Mouse (Mus musculus) intestine, postnatal 0 days (tissue): ENCODE measurements at regions not wholly inside any gene's neighbourhood (a gene's known extent, or its start where the extent isn't known, plus 50 kb on each side); places are given as distances from the start of the nearest gene placed in this dataset.

ENCODE experiments used
- ATAC-seq: fragments of 200-750 bp; cut with Nextera tagmentation; 2 replicates; pipeline ENCODE4 v1.8.0; 2017; ENCODE audit warnings: mild to moderate bottlenecking, moderate TSS enrichment, moderate library complexity
- H3K27ac ChIP-seq: fragments of 300-500 bp; sonication (generic); 2 replicates; pipeline ENCODE4 v1.5.1; 2014; ENCODE audit warnings: mild to moderate bottlenecking, low read depth, low read length, moderate library complexity
- H3K27me3 ChIP-seq: fragments of 300-500 bp; sonication (generic); replicated peaks from 2 replicates; pipeline ENCODE4 v1.6.1; 2014; ENCODE audit warnings: low read length, mixed read lengths; ENCODE audit not compliant: control insufficient read depth, insufficient read depth
- H3K36me3 ChIP-seq: fragments of 300-500 bp; sonication (generic); 2 replicates; pipeline ENCODE4 v1.6.1; 2014; ENCODE audit warnings: mild to moderate bottlenecking, moderate library complexity; ENCODE audit not compliant: control insufficient read depth, insufficient read depth
- H3K4me1 ChIP-seq: fragments of 300-500 bp; sonication (generic); replicated peaks from 2 replicates; pipeline ENCODE4 v1.6.1; 2014; ENCODE audit warnings: antibody characterized with exemption, low read length, mixed read lengths; ENCODE audit not compliant: control insufficient read depth, insufficient read depth
- H3K4me2 ChIP-seq: fragments of 300-500 bp; sonication (generic); replicated peaks from 2 replicates; pipeline ENCODE4 v1.6.1; 2014; ENCODE audit warnings: low read depth, mild to moderate bottlenecking, moderate library complexity
- H3K4me3 ChIP-seq: fragments of 300-500 bp; sonication (generic); 2 replicates; pipeline ENCODE4 v1.5.1; 2014; ENCODE audit warnings: low read depth, low read length
- H3K9ac ChIP-seq: fragments of 300-500 bp; sonication (generic); 2 replicates; pipeline ENCODE4 v1.6.1; 2014; ENCODE audit warnings: mild to moderate bottlenecking, low read depth, low read length
- H3K9me3 ChIP-seq: fragments of 300-500 bp; sonication (generic); 2 replicates; pipeline ENCODE4 v1.6.1; 2016; ENCODE audit warnings: mixed run types; ENCODE audit not compliant: control insufficient read depth
- CTCF ChIP-seq: sonication (generic); IDR thresholded peaks from 2 replicates; pipeline ENCODE4 v1.5.1; 2016; ENCODE audit warnings: low read depth, mild to moderate bottlenecking, control low read depth, antibody characterized with exemption, moderate library complexity
- WGBS: fragments of 180-500 bp; shearing (Covaris S2); extraction: QIAGEN DNeasy Blood & Tissue Kit; methylation state at CpG from one replicate; pipeline ENCODE4 v1.1.7; 2014; 5-methylcytosine and 5-hydroxymethylcytosine counted together

DNA sequence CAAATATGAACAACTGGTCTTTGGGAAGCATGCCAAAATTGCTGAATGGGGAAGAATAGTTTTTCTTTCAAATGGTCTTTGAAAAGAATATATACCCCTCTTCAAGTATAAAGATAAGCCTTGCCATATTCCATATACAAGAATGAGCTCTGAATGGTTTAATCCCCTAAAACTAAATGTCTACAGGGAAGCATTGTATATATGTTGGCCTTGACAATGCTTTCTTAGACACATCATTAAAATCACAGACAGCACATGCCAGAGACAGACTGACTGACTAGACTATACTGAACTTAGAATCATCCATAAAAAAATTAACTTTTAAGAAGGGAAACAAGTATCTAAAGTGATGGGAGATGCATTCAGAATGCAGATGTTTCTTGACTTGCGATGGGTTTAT, 1843.8 kb upstream of the 5930422O12Rik start:
- no peak overlapping the region for H3K4me2 ChIP-seq
- WGBS, result 90% methylated on average over 1 of the region's 1 CpGs
- TF ChIP-seq CTCF, result no peak
- H3K36me3 ChIP-seq, result no peaks in the 10 kb centered on the region
- no peak overlapping the region for H3K27ac ChIP-seq
- ATAC-seq, result no peak
- H3K4me1 ChIP-seq, result no peaks in the 10 kb centered on the region
- H3K27me3 ChIP-seq, result no peaks in the 10 kb centered on the region
- H3K4me3 ChIP-seq, result no peak overlapping the region
- H3K9ac ChIP-seq, result no peak overlapping the region
- no peaks in the 10 kb centered on the region for H3K9me3 ChIP-seq

DNA sequence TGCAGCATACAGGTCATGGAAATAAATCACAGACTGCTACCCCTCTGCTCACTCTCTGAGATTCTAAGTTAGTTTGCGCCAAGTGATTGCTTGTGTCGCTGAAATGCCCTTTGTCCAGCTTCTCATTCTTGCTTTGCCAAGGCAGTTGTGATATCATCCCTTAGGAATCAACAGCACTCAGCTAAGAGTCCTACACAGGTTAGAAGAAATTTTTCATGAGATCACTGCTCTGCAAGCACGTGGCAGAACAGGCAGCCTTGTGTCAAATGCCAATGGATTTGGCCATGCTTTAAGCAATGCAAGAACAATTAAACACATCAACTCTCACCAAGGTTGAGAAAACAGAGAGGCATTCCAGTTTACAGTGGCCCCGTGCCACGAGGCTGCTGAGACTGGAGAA, 1829.0 kb upstream of the 5930422O12Rik start:
- no peaks in the 10 kb centered on the region for H3K9me3 ChIP-seq
- no peaks in the 10 kb centered on the region for H3K27me3 ChIP-seq
- H3K4me3 ChIP-seq, result no peak overlapping the region
- ATAC-seq, result no peak
- no peaks in the 10 kb centered on the region for H3K4me1 ChIP-seq
- TF ChIP-seq CTCF, result no peak
- WGBS, result 76% methylated on average over 5 of the region's 5 CpGs
- no peak overlapping the region for H3K9ac ChIP-seq
- H3K4me2 ChIP-seq, result no peak overlapping the region
- no peak overlapping the region for H3K27ac ChIP-seq
- no peaks in the 10 kb centered on the region for H3K36me3 ChIP-seq

DNA sequence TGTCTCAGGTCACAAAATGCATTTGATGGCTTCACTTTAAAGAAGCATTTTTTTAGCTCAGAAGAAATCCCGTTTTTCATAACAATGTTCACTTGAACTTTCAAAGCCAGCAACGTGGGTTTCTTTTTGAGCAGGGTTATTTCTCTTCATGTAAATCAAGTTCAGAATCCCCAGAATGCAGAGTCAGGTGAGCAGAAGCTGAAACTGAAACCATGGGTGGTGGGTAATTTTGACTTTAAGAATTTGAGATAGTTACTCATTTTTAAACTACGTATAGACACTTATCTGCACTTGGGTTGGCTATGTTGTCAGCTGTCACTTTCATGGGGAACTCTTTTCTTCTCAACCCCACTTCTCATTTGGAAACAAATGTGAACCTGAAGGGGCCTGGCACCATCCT, 1827.5 kb upstream of the 5930422O12Rik start:
- Histone ChIP-seq H3K9me3 (no peaks in the 10 kb centered on the region), H3K27me3 (no peaks in the 10 kb centered on the region), H3K4me3 (no peak overlapping the region), H3K27ac (no peak overlapping the region), H3K4me1 (no peaks in the 10 kb centered on the region), H3K4me2 (no peak overlapping the region), H3K9ac (no peak overlapping the region), H3K36me3 (no peaks in the 10 kb centered on the region)
- ATAC-seq, result no peak
- WGBS, result 73% methylated on average over 3 of the region's 3 CpGs
- TF ChIP-seq CTCF, result no peak

DNA sequence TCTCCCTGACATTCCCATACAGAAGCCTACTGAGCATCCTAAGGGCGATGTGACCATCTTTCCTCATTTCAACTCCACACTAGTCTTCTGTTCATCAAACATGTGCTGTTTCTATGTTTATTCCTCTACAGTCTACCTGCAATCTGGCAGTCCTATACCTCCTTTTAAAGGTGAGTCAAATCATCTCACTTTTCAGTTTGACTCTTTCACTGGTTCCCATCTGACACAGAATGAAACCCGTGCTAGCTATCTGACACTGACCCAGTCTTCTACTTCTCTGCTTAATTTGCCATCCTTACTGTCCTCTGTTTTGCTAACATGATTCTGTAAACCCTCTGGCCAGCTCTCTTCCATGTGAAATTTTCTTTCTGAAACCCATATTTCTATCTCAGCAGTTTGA, 1812.0 kb upstream of the 5930422O12Rik start:
- H3K4me3 ChIP-seq, result no peak overlapping the region
- 98% methylated on average over 2 of the region's 2 CpGs for WGBS
- no peaks in the 10 kb centered on the region for H3K36me3 ChIP-seq
- H3K9me3 ChIP-seq, result no peaks in the 10 kb centered on the region
- no peak for TF ChIP-seq CTCF
- no peak overlapping the region for H3K9ac ChIP-seq
- no peak for ATAC-seq
- H3K4me2 ChIP-seq, result no peak overlapping the region
- no peaks in the 10 kb centered on the region for H3K27me3 ChIP-seq
- H3K4me1 ChIP-seq, result no peaks in the 10 kb centered on the region
- H3K27ac ChIP-seq, result no peak overlapping the region

DNA sequence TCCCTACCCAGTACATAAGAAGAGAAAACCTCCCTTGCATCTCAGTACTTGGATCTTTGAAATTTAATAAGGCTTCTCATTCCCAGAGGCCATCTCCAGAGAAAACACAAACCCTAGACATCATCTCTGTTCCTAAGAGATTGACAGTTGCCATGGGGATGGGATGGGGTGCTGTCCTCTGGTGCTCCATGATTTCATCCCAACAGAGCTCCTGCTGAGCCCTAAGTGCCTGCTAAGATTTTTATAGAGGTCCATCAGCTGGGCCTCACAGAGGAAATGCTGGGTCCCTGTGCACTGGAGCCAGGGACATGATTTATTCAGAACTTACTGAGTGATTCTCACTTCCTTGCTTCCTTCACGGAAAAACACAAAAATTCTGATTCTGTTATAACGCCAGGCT, 1800.8 kb upstream of the 5930422O12Rik start:
- ATAC-seq, result no peak
- Histone ChIP-seq H3K27ac (no peak overlapping the region), H3K4me1 (no peaks in the 10 kb centered on the region), H3K9me3 (no peaks in the 10 kb centered on the region), H3K4me3 (no peak overlapping the region), H3K4me2 (no peak overlapping the region), H3K9ac (no peak overlapping the region), H3K36me3 (no peaks in the 10 kb centered on the region), H3K27me3 (no peaks in the 10 kb centered on the region)
- 68% methylated on average over 2 of the region's 2 CpGs for WGBS
- no peak for TF ChIP-seq CTCF

DNA sequence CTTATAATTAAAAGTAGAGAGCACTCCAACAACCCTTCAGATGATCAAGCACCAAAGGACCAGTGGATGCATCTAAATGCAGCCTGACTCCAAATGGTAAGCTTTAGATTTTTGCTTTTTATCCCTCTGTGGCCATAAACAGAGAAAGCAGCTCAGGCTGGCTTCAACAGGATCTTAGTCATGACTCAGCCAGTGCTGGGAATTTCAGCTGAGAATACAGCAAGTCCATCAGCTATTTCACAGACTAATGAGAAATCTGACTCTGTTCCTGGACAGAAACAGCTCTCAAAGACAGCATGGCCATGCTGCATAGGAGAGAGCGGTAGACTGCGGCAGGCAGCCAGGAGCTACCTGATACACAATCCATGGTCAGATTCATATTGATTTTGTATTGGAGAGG, 1800.4 kb upstream of the 5930422O12Rik start:
- no peak for TF ChIP-seq CTCF
- Histone ChIP-seq H3K27ac (no peak overlapping the region), H3K9ac (no peak overlapping the region), H3K4me3 (no peak overlapping the region), H3K27me3 (no peaks in the 10 kb centered on the region), H3K36me3 (no peaks in the 10 kb centered on the region), H3K4me2 (no peak overlapping the region), H3K9me3 (no peaks in the 10 kb centered on the region), H3K4me1 (no peaks in the 10 kb centered on the region)
- ATAC-seq, result no peak
- 95% methylated on average over 2 of the region's 2 CpGs for WGBS

DNA sequence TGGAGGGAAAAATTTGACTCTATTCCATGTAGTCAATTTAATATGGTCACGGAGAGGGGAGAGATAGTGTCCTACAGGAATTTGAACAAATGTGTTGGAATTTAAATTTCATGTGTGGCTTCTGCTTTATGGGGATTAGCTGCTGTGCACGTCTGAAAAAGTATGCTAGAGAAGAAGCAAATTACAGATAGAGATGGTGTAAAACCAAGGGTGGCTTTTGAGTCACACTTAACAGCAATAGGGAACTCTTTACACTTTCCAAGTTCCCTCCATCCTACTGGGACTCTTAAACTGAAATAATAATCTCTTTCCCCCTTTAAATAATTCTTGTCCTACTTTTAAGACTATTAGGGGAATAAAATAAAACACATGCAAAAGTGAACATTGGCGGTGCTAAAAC, 1790.1 kb upstream of the 5930422O12Rik start:
- 73% methylated on average over 3 of the region's 3 CpGs for WGBS
- Histone ChIP-seq H3K4me3 (no peak overlapping the region), H3K9ac (no peak overlapping the region), H3K9me3 (no peaks in the 10 kb centered on the region), H3K4me2 (no peak overlapping the region), H3K27me3 (no peaks in the 10 kb centered on the region), H3K36me3 (no peaks in the 10 kb centered on the region), H3K4me1 (no peaks in the 10 kb centered on the region), H3K27ac (no peak overlapping the region)
- ATAC-seq, result no peak
- no peak for TF ChIP-seq CTCF
